Mouse (Mus musculus): ENCODE data around the gene Olfr1057. TPM values are rescaled to one million over a fixed set of nuclear protein-coding genes. Genes with fewer than 3 reads are reported as not detected.

The Olfr1057 gene
- polyA plus RNA-seq (2012; rRNA removed): not detected in 2 replicates

GRCm38 (mm10) chr2:86378293-86378692, at the start of gene Olfr1057:
Gene Olfr1057 (minus strand): TSS chr2:86378393.

GRCm38 (mm10) chr2:86426649-86427048, 48.5 kb upstream of the Olfr1057 start, which contains the start of gene Olfr1062:
Gene Olfr1062 (minus strand): TSS chr2:86426749.

GRCm38 (mm10) chr2:86413950-86414349, 35.8 kb upstream of the Olfr1057 start, which contains the start of gene Olfr1061:
Gene Olfr1061 (minus strand): TSS chr2:86414050.

GRCm38 (mm10) chr2:86388461-86388860, 10.3 kb upstream of the Olfr1057 start, which contains the start of gene Olfr1058:
Gene Olfr1058 (minus strand): TSS chr2:86388561.

GRCm38 (mm10) chr2:86362369-86362768, 15.8 kb downstream of the Olfr1057 start, which contains the start of gene Olfr1056:
Gene Olfr1056 (minus strand): TSS chr2:86362469.

GRCm38 (mm10) chr2:86350184-86350583, 28.0 kb downstream of the Olfr1057 start, which contains the start of gene Olfr1055:
Gene Olfr1055 (minus strand): TSS chr2:86350284.

GRCm38 (mm10) chr2:86335333-86335732, 42.9 kb downstream of the Olfr1057 start, which contains the start of gene Olfr1054:
Gene Olfr1054 (minus strand): TSS chr2:86335433.

Other genes starting within 250 kb of the Olfr1057 start
- gene Olfr1039, start 242.5 kb downstream of the Olfr1057 start, polyA plus RNA-seq (2012; rRNA removed): not detected in 2 replicates
- not detected in 2 replicates for gene Olfr1040, start 231.7 kb downstream of the Olfr1057 start, polyA plus RNA-seq (2012; rRNA removed)
- gene Olfr1042, start 216.6 kb downstream of the Olfr1057 start, polyA plus RNA-seq (2012; rRNA removed): not detected in 2 replicates
- not detected in 2 replicates for gene Olfr1043, start 210.9 kb downstream of the Olfr1057 start, polyA plus RNA-seq (2012; rRNA removed)
- gene Olfr1044, start 200.6 kb downstream of the Olfr1057 start, polyA plus RNA-seq (2012; rRNA removed): not detected in 2 replicates
- gene Olfr52, start 192.7 kb downstream of the Olfr1057 start, polyA plus RNA-seq (2012; rRNA removed): not detected in 2 replicates
- not detected in 2 replicates for gene Olfr1045, start 175.4 kb downstream of the Olfr1057 start, polyA plus RNA-seq (2012; rRNA removed)
- not detected in 2 replicates for gene Olfr1046, start 159.1 kb downstream of the Olfr1057 start, polyA plus RNA-seq (2012; rRNA removed)
- gene Olfr1047, start 147.0 kb downstream of the Olfr1057 start, polyA plus RNA-seq (2012; rRNA removed): not detected in 2 replicates
- gene Olfr1048, start 138.1 kb downstream of the Olfr1057 start, polyA plus RNA-seq (2012; rRNA removed): not detected in 2 replicates
- gene Olfr1049, start 120.1 kb downstream of the Olfr1057 start, polyA plus RNA-seq (2012; rRNA removed): not detected in 2 replicates
- gene Olfr1051, start 99.3 kb downstream of the Olfr1057 start, polyA plus RNA-seq (2012; rRNA removed): not detected in 2 replicates
- gene Olfr1052, start 85.9 kb downstream of the Olfr1057 start, polyA plus RNA-seq (2012; rRNA removed): not detected in 2 replicates
- gene Olfr1053, start 63.1 kb downstream of the Olfr1057 start, polyA plus RNA-seq (2012; rRNA removed): not detected in 2 replicates
- not detected in 2 replicates for gene Olfr1054, start 43.0 kb downstream of the Olfr1057 start, polyA plus RNA-seq (2012; rRNA removed)
- gene Olfr1055, start 28.1 kb downstream of the Olfr1057 start, polyA plus RNA-seq (2012; rRNA removed): not detected in 2 replicates
- gene Olfr1056, start 15.9 kb downstream of the Olfr1057 start, polyA plus RNA-seq (2012; rRNA removed): not detected in 2 replicates
- gene Olfr1058, start 10.2 kb upstream of the Olfr1057 start, polyA plus RNA-seq (2012; rRNA removed): not detected in 2 replicates
- not detected in 2 replicates for gene Olfr1061, start 35.7 kb upstream of the Olfr1057 start, polyA plus RNA-seq (2012; rRNA removed)
- gene Olfr1062, start 48.4 kb upstream of the Olfr1057 start, polyA plus RNA-seq (2012; rRNA removed): not detected in 2 replicates
- gene Olfr1065, start 72.2 kb upstream of the Olfr1057 start, polyA plus RNA-seq (2012; rRNA removed): not detected in 2 replicates
- not detected in 2 replicates for gene Olfr1066, start 77.9 kb upstream of the Olfr1057 start, polyA plus RNA-seq (2012; rRNA removed)
- gene Olfr228, start 109.0 kb upstream of the Olfr1057 start, polyA plus RNA-seq (2012; rRNA removed): not detected in 2 replicates
- not detected in 2 replicates for gene Olfr1076, start 130.1 kb upstream of the Olfr1057 start, polyA plus RNA-seq (2012; rRNA removed)
- not detected in 2 replicates for gene Olfr1079, start 164.1 kb upstream of the Olfr1057 start, polyA plus RNA-seq (2012; rRNA removed)
- gene Olfr1080, start 179.8 kb upstream of the Olfr1057 start, polyA plus RNA-seq (2012; rRNA removed): not detected in 2 replicates
- gene Olfr1082, start 220.6 kb upstream of the Olfr1057 start, polyA plus RNA-seq (2012; rRNA removed): not detected in 2 replicates